Mouse (Mus musculus): Measurements from ENCODE around the gene Plxnc1. TPM values are rescaled to one million over a fixed set of nuclear protein-coding genes. Genes with fewer than 3 reads are reported as not detected.

Plxnc1 gene
- polyA plus RNA-seq, 1 experiment from 2014 or later: 11.1 TPM

- Histone ChIP-seq H3K4me2 (ENCODE audit: low read length) (no peak overlapping the region), H3K27me3 (replicated peaks; ENCODE audit: control insufficient read depth, insufficient read depth, low read length) (no peaks in the 10 kb centered on the region), H3K9ac (replicated peaks; ENCODE audit: low read depth, low read length) (no peak overlapping the region), H3K4me3 (replicated peaks; ENCODE audit: low read length) (no peak overlapping the region), H3K27ac (ENCODE audit: low read length) (no peak overlapping the region), H3K4me1 (replicated peaks; ENCODE audit: control insufficient read depth, insufficient read depth, low read length) (no peaks in the 10 kb centered on the region), H3K9me3 (ENCODE audit: control insufficient read depth, low read length) (peaks cover 8% of the 10 kb centered on the region; the same call in 1 of the 2 replicates), H3K36me3 (ENCODE audit: control insufficient read depth, insufficient read depth) (no peaks in the 10 kb centered on the region)
- 79% methylated on average over 10 of the region's 10 CpGs for WGBS
- ATAC-seq: no peak
Measured at GRCm38 (mm10) chr10:94962005-94962404, 17.4 kb upstream of the Plxnc1 start.

DNA sequence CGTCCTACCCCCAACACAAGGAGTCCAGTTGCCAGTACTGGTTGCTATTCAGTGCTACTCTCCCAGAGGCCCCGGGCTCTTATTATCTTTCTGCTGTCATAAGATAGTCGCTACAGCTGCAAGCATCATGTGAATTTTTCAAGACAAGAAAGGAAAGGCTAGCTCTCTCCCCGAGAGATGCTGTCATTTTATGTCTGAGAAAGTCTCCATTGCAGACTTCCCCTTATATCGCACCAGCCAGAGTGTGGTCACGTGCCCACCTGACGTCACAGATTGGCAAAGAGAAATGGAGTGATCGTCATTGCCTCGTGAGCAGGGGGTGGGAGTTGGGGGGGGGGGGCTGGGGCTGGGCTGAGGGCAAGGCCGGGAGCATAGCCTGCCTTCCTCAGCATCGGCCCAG, 16.6 kb upstream of the Plxnc1 start:
- ATAC-seq: no peak
- H3K36me3 ChIP-seq (ENCODE audit: control insufficient read depth, insufficient read depth): no peaks in the 10 kb centered on the region
- peaks cover 8% of the 10 kb centered on the region; the same call in 1 of the 2 replicates for H3K9me3 ChIP-seq (ENCODE audit: control insufficient read depth, low read length)
- H3K4me3 ChIP-seq (replicated peaks; ENCODE audit: low read length): no peak overlapping the region
- H3K9ac ChIP-seq (replicated peaks; ENCODE audit: low read depth, low read length): no peak overlapping the region
- no peak overlapping the region for H3K27ac ChIP-seq (ENCODE audit: low read length)
- no peaks in the 10 kb centered on the region for H3K27me3 ChIP-seq (replicated peaks; ENCODE audit: control insufficient read depth, insufficient read depth, low read length)
- no peak overlapping the region for H3K4me2 ChIP-seq (ENCODE audit: low read length)
- no peaks in the 10 kb centered on the region for H3K4me1 ChIP-seq (replicated peaks; ENCODE audit: control insufficient read depth, insufficient read depth, low read length)
- 83% methylated on average over 11 of the region's 11 CpGs for WGBS

DNA sequence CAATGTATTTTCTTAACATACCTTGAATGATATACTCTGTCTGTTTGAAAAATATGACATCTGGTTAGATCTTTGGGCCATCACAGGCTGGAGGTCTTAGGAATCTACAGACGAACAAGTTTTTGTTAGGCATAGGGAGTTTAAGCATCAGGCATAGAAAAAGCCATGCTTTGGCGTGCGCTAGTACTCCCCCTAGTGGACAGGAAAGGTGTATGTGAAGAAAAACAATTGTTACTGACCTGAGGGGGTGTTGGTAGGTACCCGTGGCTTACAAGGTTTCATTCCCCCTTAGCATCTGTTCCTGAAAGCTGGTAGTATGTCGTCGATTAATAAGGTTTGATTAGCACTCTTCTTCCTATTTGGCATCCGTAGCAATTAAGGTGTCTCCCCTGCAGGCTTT, 13.7 kb upstream of the Plxnc1 start:
- no peaks in the 10 kb centered on the region for H3K4me1 ChIP-seq (replicated peaks; ENCODE audit: control insufficient read depth, insufficient read depth, low read length)
- H3K9ac ChIP-seq (replicated peaks; ENCODE audit: low read depth, low read length): no peak overlapping the region
- no peak overlapping the region for H3K27ac ChIP-seq (ENCODE audit: low read length)
- no peaks in the 10 kb centered on the region for H3K36me3 ChIP-seq (ENCODE audit: control insufficient read depth, insufficient read depth)
- peak; percentile 36; the same call in 1 of the 2 replicates for ATAC-seq
- H3K27me3 ChIP-seq (replicated peaks; ENCODE audit: control insufficient read depth, insufficient read depth, low read length): no peaks in the 10 kb centered on the region
- no peak overlapping the region for H3K4me2 ChIP-seq (ENCODE audit: low read length)
- WGBS: 7% methylated on average over 7 of the region's 7 CpGs
- H3K9me3 ChIP-seq (ENCODE audit: control insufficient read depth, low read length): no peaks in the 10 kb centered on the region
- no peak overlapping the region for H3K4me3 ChIP-seq (replicated peaks; ENCODE audit: low read length)

GRCm38 (mm10) chr10:94957705-94958104, 13.1 kb upstream of the Plxnc1 start:
- 72% methylated on average over 7 of the region's 7 CpGs for WGBS
- H3K36me3 ChIP-seq (ENCODE audit: control insufficient read depth, insufficient read depth): no peaks in the 10 kb centered on the region
- no peak overlapping the region for H3K4me2 ChIP-seq (ENCODE audit: low read length)

GRCm38 (mm10) chr10:94947915-94948675, 3.5 kb upstream of the Plxnc1 start:
- ATAC-seq: no peak
- Histone ChIP-seq H3K4me1 (replicated peaks; ENCODE audit: control insufficient read depth, insufficient read depth, low read length) (peaks cover 17% of the 10 kb centered on the region), H3K4me3 (replicated peaks; ENCODE audit: low read length) (no peak overlapping the region), H3K27me3 (replicated peaks; ENCODE audit: control insufficient read depth, insufficient read depth, low read length) (no peaks in the 10 kb centered on the region), H3K9ac (replicated peaks; ENCODE audit: low read depth, low read length) (no peak overlapping the region), H3K27ac (ENCODE audit: low read length) (no peak overlapping the region), H3K9me3 (ENCODE audit: control insufficient read depth, low read length) (no peaks in the 10 kb centered on the region), H3K36me3 (ENCODE audit: control insufficient read depth, insufficient read depth) (no peaks in the 10 kb centered on the region), H3K4me2 (ENCODE audit: low read length) (no peak overlapping the region)
- WGBS: 84% methylated on average over 10 of the region's 10 CpGs

More at GRCm38 (mm10) chr10:94957705-94958104, 13.1 kb upstream of the Plxnc1 start:
- Histone ChIP-seq H3K27ac (ENCODE audit: low read length) (no peak overlapping the region), H3K9ac (replicated peaks; ENCODE audit: low read depth, low read length) (no peak overlapping the region), H3K27me3 (replicated peaks; ENCODE audit: control insufficient read depth, insufficient read depth, low read length) (no peaks in the 10 kb centered on the region), H3K9me3 (ENCODE audit: control insufficient read depth, low read length) (no peaks in the 10 kb centered on the region), H3K4me3 (replicated peaks; ENCODE audit: low read length) (no peak overlapping the region), H3K4me1 (replicated peaks; ENCODE audit: control insufficient read depth, insufficient read depth, low read length) (no peaks in the 10 kb centered on the region)
- no peak for ATAC-seq

GRCm38 (mm10) chr10:94947386-94947785, 2.8 kb upstream of the Plxnc1 start:
- no peaks in the 10 kb centered on the region for H3K9me3 ChIP-seq (ENCODE audit: control insufficient read depth, low read length)
- H3K9ac ChIP-seq (replicated peaks; ENCODE audit: low read depth, low read length): no peak overlapping the region
- WGBS: 67% methylated on average over 7 of the region's 7 CpGs
- no peak for ATAC-seq
- no peaks in the 10 kb centered on the region for H3K27me3 ChIP-seq (replicated peaks; ENCODE audit: control insufficient read depth, insufficient read depth, low read length)
- no peak overlapping the region for H3K4me2 ChIP-seq (ENCODE audit: low read length)
- H3K27ac ChIP-seq (ENCODE audit: low read length): no peak overlapping the region
- peaks cover 23% of the 10 kb centered on the region for H3K4me1 ChIP-seq (replicated peaks; ENCODE audit: control insufficient read depth, insufficient read depth, low read length)
- no peak overlapping the region for H3K4me3 ChIP-seq (replicated peaks; ENCODE audit: low read length)
- no peaks in the 10 kb centered on the region for H3K36me3 ChIP-seq (ENCODE audit: control insufficient read depth, insufficient read depth)

- H3K4me1 ChIP-seq (replicated peaks; ENCODE audit: control insufficient read depth, insufficient read depth, low read length): peaks cover 41% of the 10 kb centered on the region
- no peaks in the 10 kb centered on the region for H3K9me3 ChIP-seq (ENCODE audit: control insufficient read depth, low read length)
- peak overlapping the region; percentile 97 for H3K9ac ChIP-seq (replicated peaks; ENCODE audit: low read depth, low read length)
- peak overlapping the region; percentile 95 for H3K27ac ChIP-seq (ENCODE audit: low read length)
- WGBS: 0% methylated on average over 36 of the region's 36 CpGs
- peak overlapping the region; percentile 77 for H3K4me2 ChIP-seq (ENCODE audit: low read length)
- ATAC-seq: peak; percentile 6
- peak overlapping the region; percentile 86 for H3K4me3 ChIP-seq (replicated peaks; ENCODE audit: low read length)
- no peaks in the 10 kb centered on the region for H3K36me3 ChIP-seq (ENCODE audit: control insufficient read depth, insufficient read depth)
- no peaks in the 10 kb centered on the region for H3K27me3 ChIP-seq (replicated peaks; ENCODE audit: control insufficient read depth, insufficient read depth, low read length)
Measured at GRCm38 (mm10) chr10:94945206-94945711, 624 bp upstream of the Plxnc1 start.

GRCm38 (mm10) chr10:94943846-94944690, 567 bp downstream of the Plxnc1 start:
- H3K9ac ChIP-seq (replicated peaks; ENCODE audit: low read depth, low read length): peak overlapping the region; percentile 97
- under 1% methylated on average over 80 of the region's 110 CpGs for WGBS
- H3K4me3 ChIP-seq (replicated peaks; ENCODE audit: low read length): peak overlapping the region; percentile 86
- no peaks in the 10 kb centered on the region for H3K9me3 ChIP-seq (ENCODE audit: control insufficient read depth, low read length)
- no peaks in the 10 kb centered on the region for H3K27me3 ChIP-seq (replicated peaks; ENCODE audit: control insufficient read depth, insufficient read depth, low read length)
- ATAC-seq: peak; percentile 34
- peak overlapping the region; percentile 95 for H3K27ac ChIP-seq (ENCODE audit: low read length)
- H3K36me3 ChIP-seq (ENCODE audit: control insufficient read depth, insufficient read depth): no peaks in the 10 kb centered on the region
- peaks cover 46% of the 10 kb centered on the region for H3K4me1 ChIP-seq (replicated peaks; ENCODE audit: control insufficient read depth, insufficient read depth, low read length)
- peak overlapping the region; percentile 77 for H3K4me2 ChIP-seq (ENCODE audit: low read length)

DNA sequence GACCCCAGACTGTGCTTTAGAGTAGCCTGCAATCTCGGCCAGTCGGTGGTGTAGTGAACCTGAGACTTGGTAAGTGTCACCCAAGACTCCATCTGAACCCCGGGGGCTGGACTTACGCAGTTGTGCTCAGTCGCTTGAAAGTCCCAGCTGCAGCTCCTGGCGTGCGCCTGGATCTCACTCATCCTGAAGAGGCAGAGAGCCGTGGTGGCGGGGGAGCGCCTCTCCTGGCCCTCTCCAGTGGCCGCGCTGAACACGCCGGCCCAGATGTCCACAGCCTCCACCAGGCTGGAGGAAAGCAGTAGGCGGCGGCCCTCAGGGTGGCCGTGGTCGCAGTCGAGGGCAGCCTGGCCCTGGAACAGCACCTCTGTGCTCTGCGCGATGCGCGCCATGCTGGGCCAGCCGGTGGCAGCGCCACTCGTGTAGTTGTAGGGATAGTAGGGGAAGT, 1.2 kb downstream of the Plxnc1 start:
- peak; percentile 8 for ATAC-seq
- peak overlapping the region; percentile 95 for H3K27ac ChIP-seq (ENCODE audit: low read length)
- H3K9ac ChIP-seq (replicated peaks; ENCODE audit: low read depth, low read length): peak overlapping the region; percentile 97
- H3K4me1 ChIP-seq (replicated peaks; ENCODE audit: control insufficient read depth, insufficient read depth, low read length): peaks cover 46% of the 10 kb centered on the region
- no peaks in the 10 kb centered on the region for H3K27me3 ChIP-seq (replicated peaks; ENCODE audit: control insufficient read depth, insufficient read depth, low read length)
- H3K4me3 ChIP-seq (replicated peaks; ENCODE audit: low read length): peak overlapping the region; percentile 86
- H3K9me3 ChIP-seq (ENCODE audit: control insufficient read depth, low read length): no peaks in the 10 kb centered on the region
- WGBS: under 1% methylated on average over 26 of the region's 26 CpGs
- H3K4me2 ChIP-seq (ENCODE audit: low read length): peak overlapping the region; percentile 77
- H3K36me3 ChIP-seq (ENCODE audit: control insufficient read depth, insufficient read depth): no peaks in the 10 kb centered on the region

All from forebrain, embryonic 16.5 days (tissue).